Mouse (Mus musculus): Measurements from ENCODE around the gene Zmym1.
"Not testable (repeated sequence)": the region's sequence is repeated elsewhere in the genome, so short reads cannot be mapped to it uniquely, and the experiment has no call there.

DNA sequence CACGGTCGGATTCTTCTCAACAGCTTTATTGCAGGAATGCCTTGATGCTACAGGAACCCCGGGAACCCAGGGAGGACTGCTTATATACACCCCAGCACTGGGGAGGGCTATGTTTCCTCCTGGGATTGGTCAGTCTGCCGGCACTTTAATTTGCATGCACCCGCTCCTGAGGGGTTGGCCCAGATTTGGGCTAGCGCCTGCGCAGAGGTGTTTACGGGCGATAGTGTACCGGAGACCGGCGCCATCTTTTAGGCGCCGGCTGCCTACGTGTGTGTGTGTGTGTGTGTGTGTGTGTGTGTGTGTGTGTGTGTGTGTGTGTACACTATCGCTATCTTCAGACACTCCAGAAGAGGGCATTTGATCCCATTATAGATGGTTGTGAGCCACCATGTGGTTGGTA is 61.6 kb downstream of the Zmym1 start:
- TF ChIP-seq CTCF (IDR thresholded peaks at IDR 0.05; ENCODE audit: extremely low read depth, insufficient read length, insufficient replicate concordance, low read depth, low read length); POLR2A (IDR thresholded peaks at IDR 0.05; ENCODE audit: low read depth, low read length): not testable (repeated sequence)

All from small intestine, adult 2 months (tissue).